Mouse (Mus musculus): ENCODE data around the gene Tbc1d5.

- TF ChIP-seq ZNF384 (IDR thresholded peaks at IDR 0.05; ENCODE audit: low read depth, low read length) (no peak), ZC3H11A (IDR thresholded peaks at IDR 0.05; ENCODE audit: borderline replicate concordance, low read depth, low read length) (no peak), CHD2 (IDR thresholded peaks at IDR 0.05; ENCODE audit: low read depth, low read length) (no peak), MAFK (IDR thresholded peaks at IDR 0.05; ENCODE audit: insufficient read depth, low read depth, low read length) (no peak), HCFC1 (IDR thresholded peaks at IDR 0.05; ENCODE audit: borderline replicate concordance, insufficient read depth, low read length) (no peak)
Measured at GRCm38 (mm10) chr17:50987935-50988334, 191.2 kb downstream of the Tbc1d5 start.
